Mouse (Mus musculus) stomach, postnatal 0 days (tissue): ENCODE results near the gene Msn.

Experiments used
- CTCF ChIP-seq: IDR thresholded peaks from 2 replicates; pipeline ENCODE4 v1.5.1; 2016; ENCODE audit warnings: antibody characterized with exemption, low read depth, mild to moderate bottlenecking, moderate library complexity
- EP300 ChIP-seq: optimal IDR thresholded peaks from 2 replicates; pipeline ENCODE3; 2016; ENCODE audit warnings: antibody characterized with exemption

DNA sequence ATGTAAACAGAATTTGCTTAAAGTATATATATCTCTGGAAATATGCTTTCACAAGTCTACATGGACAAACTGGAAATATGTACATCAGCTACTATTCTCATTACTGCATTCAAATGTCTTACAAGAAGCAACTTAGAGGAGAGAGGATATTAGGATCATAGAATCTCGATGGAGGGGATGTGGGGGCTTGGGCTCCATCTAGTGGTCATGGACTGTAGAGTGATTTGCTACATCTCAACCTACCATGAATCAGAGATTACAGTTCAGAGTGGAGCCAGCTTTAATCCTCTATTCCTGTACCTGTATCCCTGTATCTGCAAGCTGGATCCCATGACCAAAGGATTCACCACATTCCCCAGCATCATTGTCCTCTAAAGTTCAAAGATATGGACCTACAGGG lies 82.6 kb downstream of the Msn start:
- TF ChIP-seq EP300 (no peak), CTCF (peak; percentile 77)
